Mouse (Mus musculus): ENCODE results near the gene Ndufb11.

DNA sequence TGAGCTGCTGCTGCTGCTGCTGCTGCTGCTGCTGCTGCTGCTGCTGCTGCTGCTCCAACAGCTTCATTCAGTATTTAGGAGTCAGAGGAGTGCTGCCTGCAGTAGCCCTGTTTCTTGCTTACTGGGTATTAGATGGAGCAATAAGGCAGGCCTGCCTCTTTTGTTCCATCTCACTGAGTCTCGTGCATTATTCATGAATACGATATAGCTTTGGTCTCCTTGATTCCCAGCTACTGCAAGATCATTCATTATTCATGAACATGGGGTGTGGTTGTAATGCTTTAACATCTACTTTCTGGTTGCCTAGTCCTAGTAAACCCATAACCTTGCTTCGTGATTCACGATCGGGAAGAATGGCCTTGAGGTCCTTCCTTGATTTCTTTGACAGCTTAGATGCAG is 44.9 kb upstream of the Ndufb11 start:
- TF ChIP-seq CTCF (IDR thresholded peaks at IDR 0.05; ENCODE audit: low read depth) (no peak), EP300 (IDR thresholded peaks at IDR 0.05; ENCODE audit: low read depth) (no peak)
